Mouse (Mus musculus) gastrocnemius, adult 2 months (tissue): ENCODE measurements around the gene Spin1. TPM values are rescaled to one million over a fixed set of nuclear protein-coding genes. Genes with fewer than 3 reads are reported as not detected.
A peak's percentile ranks its signal among the peaks of the same experiment; 100 is the strongest.
"Not testable (repeated sequence)": the region's sequence is repeated elsewhere in the genome, so short reads cannot be mapped to it uniquely, and the experiment has no call there.

ENCODE experiments used
- DNase-seq: peaks from one replicate; pipeline ENCODE4 v3.0.0; 2022
- H3K27ac ChIP-seq: fragments of 200-600 bp; 2 replicates; pipeline ENCODE4 v1.8.1; 2022; ENCODE audit warnings: mild to moderate bottlenecking
- H3K4me3 ChIP-seq: fragments of 200-600 bp; 2 replicates; pipeline ENCODE4 v1.8.1; 2022; ENCODE audit warnings: mild to moderate bottlenecking, moderate library complexity
- CTCF ChIP-seq: fragments of 200-600 bp; IDR thresholded peaks from 2 replicates; pipeline ENCODE4 v1.8.1; 2022; ENCODE audit warnings: antibody characterized with exemption, mild to moderate bottlenecking, moderate library complexity
- intact Hi-C: fragments of 180-260 bp; cut with DNase I; formaldehyde crosslinking; loops from one replicate; pipeline ENCODE4 v1.15.1; 2025
- total RNA-seq, 2 experiments: library from RNA; stranded (reverse); gene quantifications; 2 replicates each; pipeline ENCODE4 v1.2.3; 2021

The Spin1 gene
- total RNA-seq, 2 experiments from 2014 or later: 15.0 to 16.2 TPM

DNA sequence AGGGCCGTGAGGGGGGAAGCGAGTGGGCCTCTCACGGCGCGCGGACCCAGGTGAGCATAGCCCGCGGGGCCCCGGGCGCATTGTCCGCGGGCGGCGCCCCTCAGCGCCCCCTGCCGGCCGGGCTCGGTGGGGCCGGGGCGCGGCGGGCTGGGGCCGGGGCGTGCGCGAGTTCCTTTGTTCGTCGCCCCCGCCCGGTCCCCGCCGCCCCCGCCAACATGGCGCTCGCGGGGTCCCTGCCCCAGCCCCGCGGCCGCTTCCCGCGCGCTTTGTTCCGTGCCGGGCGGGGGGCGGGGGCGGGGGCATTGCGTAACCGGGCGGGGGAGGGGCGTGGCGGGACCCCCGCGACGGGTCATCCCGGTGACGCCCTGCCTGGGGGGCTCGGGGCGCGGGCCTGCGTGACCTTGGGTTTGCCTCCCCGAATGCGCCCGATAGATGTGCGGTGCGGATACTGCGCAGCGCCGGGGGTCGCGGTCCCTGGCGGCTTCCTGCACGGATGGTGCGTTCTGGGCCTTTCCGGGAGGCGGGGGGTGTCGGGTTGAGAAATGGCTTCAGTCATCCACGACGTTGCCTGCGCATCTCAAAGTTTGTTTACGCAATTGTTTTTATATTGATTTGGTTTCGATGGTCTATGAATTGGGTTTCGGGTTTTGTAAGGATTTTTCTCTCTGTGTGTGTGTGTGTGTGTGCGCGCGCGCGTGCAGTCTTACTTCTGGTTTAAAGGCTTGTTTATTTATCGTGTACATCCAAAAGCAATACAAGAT is 516 bp downstream of the Spin1 start:
- DNase-seq: peak; percentile 56
- intact Hi-C loops: loop anchor here (5.0 kb wide), 1 partner anchor 316 kb away; no protein-coding TSS in a partner anchor
- peak; percentile 66 for TF ChIP-seq CTCF
- H3K4me3 ChIP-seq: peak overlapping the region; percentile 96
- H3K27ac ChIP-seq: peak overlapping the region; percentile 95

DNA sequence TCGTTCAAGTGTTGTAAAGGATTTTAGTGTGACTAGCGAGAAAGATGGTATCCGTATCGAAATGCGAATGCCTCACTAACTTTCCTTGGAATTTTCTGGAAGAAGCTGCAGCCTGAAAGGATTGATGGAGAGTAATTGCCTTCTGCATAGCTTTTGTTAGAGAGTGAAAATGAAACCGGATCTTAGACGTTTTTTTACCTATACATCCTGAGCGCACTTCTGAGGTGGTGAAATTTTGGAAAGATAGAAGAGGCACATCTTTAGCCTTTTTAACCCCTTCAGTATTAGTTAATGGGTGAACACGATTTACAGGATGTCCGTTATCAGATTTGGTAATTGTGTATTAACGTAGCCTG is 1.1 kb downstream of the Spin1 start:
- Histone ChIP-seq H3K27ac (peak overlapping the region; percentile 95), H3K4me3 (peak overlapping the region; percentile 96)
- intact Hi-C loops: loop anchor here (5.0 kb wide), 1 partner anchor 316 kb away; no protein-coding TSS in a partner anchor
- no peak for DNase-seq
- no peak for TF ChIP-seq CTCF

DNA sequence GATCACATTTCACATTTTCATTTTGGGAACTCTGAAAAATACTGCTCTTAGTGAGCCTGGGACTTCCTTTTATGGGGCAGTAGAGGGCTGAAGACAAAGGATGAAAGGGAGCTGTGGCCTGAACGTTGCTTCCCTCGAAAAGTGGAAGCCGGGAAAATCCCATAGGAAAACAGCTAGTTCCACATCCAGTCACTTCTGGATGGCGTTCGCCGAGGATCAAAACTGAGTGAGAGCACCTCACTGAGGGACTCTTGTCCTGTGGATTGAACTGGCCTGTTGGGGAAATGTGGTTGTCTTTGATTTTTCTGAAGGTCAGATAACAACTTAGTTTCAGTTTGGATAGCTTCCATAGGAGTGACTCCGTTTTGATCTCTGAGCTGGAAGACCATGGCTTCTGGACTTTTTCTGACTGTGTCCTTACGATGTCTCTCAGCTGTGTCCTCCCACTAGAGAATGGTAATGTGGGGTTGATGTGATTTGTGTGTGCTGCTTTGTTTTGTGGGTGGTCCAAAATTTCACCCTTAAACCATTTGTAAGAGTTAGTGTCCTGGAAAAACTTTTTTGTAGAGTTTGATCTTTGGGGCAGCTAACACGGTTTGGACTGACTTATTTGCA is 2.5 kb downstream of the Spin1 start:
- no peak for DNase-seq
- H3K4me3 ChIP-seq: peak overlapping the region; percentile 96; the same call in 1 of the 2 replicates
- TF ChIP-seq CTCF: no peak
- intact Hi-C loops: loop anchor here (5.0 kb wide), 1 partner anchor 314 kb away; no protein-coding TSS in a partner anchor
- peak overlapping the region; percentile 9; the same call in 1 of the 2 replicates for H3K27ac ChIP-seq

DNA sequence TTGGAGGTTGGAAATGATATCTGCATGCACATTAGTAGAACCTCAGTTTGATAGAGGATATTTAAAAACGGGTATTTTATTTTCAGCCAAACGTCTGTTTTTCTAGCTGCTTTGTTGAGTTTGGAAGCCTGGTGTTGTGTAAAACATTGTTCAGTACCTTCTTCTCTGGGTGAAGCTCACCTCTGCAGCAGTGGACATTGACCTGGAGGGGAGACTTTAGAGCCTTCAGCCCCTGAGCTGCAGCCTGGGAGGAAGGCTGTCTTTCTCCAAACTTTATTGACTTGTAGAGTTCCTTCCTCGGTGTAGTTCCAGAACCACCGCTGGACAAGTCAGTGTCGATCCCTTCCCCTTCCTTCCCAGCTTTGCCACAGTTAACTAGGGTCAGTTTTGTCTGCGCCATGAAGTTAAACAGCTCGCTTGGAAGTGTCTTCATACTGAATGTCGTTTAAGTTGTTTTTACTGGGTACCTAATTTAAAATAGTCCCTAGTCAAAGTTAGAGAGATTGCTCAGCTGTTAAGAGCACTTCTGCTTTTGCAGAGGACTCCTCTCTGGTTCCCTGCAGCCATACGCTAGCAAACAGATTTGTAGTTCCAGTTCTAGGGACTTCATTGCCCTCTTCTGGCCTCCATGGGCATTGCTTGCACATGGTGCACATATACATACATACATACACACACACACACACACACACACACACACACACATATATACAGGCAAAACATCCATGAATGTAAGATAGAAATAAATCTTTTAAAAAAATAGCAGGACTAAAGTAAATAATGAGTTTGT is 3.4 kb downstream of the Spin1 start:
- no peak for DNase-seq
- H3K4me3 ChIP-seq: no peak overlapping the region
- no peak for TF ChIP-seq CTCF
- H3K27ac ChIP-seq: no peak overlapping the region
- intact Hi-C loops: loop anchor here (5.0 kb wide), 1 partner anchor 313 kb away; no protein-coding TSS in a partner anchor

DNA sequence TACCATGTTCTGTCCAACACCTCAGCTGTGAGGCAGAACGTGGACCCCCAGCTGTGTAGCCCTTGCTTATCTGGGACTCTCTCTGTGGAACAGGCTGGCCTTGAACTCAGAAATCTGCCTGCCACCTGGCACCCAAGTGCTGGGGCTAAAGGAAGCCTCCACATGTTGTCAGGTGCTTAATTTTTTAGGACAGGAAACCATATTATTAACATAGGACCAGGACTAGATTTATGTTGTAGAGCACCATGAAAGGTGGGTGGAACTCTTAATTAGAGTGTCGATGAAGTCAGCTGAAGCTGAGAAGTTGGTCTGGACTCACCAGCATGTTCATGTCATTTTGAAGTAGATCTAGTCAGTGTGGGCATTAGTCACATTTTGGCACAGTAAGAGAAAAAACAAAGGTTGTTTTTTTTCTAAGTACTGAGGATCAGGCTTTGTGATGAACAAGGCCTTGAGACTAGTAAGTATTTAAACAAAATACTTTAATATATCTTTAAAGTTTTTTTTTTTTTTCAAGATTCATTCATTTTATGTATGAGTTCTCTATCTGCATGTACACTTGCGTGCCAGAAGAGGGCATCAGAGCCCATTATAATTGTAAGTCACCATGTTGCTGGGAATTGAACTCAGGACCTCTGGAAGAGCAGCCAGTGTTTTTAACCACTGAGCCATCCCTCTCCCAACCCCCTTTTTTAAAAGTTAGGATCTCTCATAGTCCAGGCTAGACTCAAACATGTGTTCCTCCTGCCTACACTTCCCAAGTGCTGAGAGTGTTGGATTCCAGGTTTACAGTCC is 5.4 kb downstream of the Spin1 start:
- DNase-seq: no peak
- Histone ChIP-seq H3K27ac (no peak overlapping the region), H3K4me3 (no peak overlapping the region)
- peak; percentile 34; the same call in 1 of the 2 replicates for TF ChIP-seq CTCF
- intact Hi-C loops: no loop called here

DNA sequence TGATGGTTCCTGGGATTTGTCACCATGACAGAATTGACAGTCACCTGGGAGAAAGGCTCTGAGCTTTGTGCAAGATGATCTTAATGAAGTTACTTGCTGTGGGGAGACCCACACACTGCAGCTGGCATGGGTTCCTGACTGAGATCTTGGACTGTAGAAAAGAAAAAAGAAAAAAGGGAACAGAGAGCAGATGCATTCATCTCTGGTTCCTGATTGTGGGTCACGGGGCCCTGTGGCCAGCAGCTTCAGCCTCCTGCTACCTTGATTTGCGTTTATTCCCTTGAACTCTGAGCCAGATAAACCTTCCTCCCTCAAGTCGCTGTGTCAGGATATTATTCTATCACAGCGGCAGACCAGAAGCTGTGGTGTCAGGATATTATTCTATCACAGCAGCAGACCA is 6.1 kb downstream of the Spin1 start:
- H3K27ac ChIP-seq: no peak overlapping the region
- no peak for TF ChIP-seq CTCF
- no peak overlapping the region for H3K4me3 ChIP-seq
- intact Hi-C loops: no loop called here
- no peak for DNase-seq

DNA sequence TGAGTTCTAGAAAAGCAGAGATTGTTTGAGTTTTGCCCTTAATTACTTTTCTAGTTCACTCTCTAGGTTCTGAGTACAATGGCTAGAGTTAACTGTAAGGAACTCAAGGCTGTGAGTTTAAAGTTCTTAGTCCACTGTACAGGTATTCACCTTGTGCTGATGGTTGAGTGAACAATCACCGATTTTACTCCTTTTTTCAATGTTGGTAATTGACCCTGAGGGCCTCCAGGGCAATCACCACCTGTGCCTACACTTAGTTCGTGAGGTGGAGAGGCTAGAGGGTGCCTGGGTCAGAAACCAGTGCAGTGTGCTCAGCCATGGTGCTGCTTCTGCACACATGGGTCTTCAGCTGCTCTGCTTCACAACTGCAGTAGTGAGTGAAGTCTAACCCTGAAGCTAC is 8.8 kb downstream of the Spin1 start:
- intact Hi-C loops: no loop called here
- H3K4me3 ChIP-seq: no peak overlapping the region
- TF ChIP-seq CTCF: no peak
- no peak for DNase-seq
- H3K27ac ChIP-seq: no peak overlapping the region

DNA sequence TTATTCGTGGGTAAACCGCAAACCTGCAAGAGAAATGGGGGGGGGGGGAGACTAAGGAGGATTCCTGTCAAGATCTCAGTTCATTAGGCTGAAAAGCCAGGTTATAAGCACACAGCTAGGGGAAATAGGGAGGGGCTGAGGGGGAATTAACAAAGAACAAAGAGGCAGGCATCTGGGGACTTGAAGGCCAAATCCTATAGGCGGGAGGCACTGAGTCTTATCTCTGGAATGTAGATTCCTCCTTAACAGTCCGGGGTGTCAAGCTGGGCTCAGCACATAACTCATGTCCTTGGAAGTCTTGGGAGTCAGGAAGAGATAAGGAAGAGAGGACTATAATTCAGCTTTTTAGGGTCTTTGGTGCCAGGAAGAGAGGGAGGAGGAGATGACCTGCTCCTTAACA is 13.7 kb downstream of the Spin1 start:
- H3K4me3 ChIP-seq, H3K27ac ChIP-seq, intact Hi-C loops, DNase-seq: not testable (repeated sequence)

DNA sequence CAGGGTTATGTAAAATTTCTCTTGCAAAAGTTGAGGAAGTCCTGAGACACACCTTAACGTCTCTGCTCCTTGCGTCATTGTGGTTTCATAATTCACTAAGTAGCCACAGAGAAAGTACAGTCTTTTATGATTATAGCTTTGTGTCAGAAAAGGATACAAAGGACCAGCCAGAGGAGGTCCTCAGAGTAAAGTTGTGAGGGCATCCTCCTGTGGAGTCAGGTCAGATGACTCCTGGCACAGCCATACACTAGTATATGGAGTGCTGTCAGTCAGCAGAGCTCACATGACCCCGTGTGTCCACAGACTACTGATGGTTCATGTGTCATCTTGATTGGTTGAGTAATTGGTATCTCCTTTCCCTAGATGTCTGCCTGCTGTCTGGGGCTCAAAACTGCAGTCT is 15.1 kb downstream of the Spin1 start:
- H3K4me3 ChIP-seq: no peak overlapping the region
- intact Hi-C loops: no loop called here
- TF ChIP-seq CTCF: no peak
- H3K27ac ChIP-seq: no peak overlapping the region
- DNase-seq: no peak

DNA sequence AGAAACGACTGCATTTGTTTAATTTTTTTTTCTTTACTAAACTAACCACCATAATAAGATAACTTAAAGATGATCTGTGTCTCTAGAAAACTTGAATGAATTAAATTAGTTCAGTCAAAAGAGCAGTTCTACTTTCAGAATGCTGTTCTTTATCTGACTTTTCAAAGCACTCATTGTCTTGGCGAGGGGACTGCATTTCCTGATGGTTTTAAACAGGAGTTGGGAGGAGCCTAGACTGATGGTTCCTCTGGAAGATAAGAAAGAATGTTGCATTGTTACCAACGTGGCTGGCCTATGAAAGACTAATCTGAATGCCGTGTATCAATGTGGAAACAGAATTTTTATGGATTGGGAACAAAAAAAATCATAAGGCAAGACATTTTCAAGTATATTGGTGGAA is 20.1 kb downstream of the Spin1 start:
- Histone ChIP-seq H3K27ac (no peak overlapping the region), H3K4me3 (no peak overlapping the region)
- no peak for DNase-seq
- no peak for TF ChIP-seq CTCF
- intact Hi-C loops: no loop called here

DNA sequence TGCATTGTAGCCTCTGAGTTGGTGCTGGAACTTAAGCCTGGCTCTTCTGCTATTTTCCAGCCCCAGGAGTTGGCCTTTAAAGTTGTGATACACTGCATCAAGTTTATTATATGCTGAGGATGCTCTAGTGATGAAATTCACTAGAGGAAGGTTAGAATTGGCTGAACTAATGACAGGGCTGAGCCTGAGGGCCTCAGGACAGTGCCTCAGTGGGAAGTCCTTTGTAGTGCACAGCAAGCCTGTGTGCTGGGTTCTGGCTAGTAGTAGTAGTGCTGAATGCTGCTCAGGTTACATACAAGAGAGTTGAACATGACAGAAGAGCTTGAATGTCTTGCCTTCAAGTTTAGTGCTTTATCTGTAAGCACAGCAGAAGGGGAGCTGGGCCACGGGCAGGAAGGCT is 21.3 kb downstream of the Spin1 start:
- no peak for DNase-seq
- intact Hi-C loops: no loop called here
- H3K4me3 ChIP-seq: no peak overlapping the region
- no peak overlapping the region for H3K27ac ChIP-seq
- no peak for TF ChIP-seq CTCF

DNA sequence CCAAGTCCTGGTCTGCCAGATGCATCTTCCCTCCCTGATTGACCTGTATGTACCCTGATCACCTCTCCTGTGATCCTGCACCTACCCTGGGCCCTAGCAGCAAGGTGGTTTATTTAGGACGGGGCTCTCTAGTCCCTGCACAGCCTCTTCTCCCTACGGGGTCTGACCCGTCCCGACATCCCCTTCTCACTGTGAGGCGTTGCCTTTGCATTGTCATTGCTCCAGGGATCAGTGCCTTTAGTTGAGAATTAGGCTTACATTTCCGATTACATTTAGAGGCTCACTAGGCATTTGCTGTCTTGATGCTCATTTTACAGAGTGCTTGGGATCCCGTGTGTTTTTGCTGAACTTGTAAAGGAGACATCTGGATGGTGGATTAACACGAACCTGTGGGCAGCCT is 22.1 kb downstream of the Spin1 start:
- no peak for DNase-seq
- intact Hi-C loops: no loop called here
- Histone ChIP-seq H3K4me3 (no peak overlapping the region), H3K27ac (no peak overlapping the region)
- TF ChIP-seq CTCF: no peak

DNA sequence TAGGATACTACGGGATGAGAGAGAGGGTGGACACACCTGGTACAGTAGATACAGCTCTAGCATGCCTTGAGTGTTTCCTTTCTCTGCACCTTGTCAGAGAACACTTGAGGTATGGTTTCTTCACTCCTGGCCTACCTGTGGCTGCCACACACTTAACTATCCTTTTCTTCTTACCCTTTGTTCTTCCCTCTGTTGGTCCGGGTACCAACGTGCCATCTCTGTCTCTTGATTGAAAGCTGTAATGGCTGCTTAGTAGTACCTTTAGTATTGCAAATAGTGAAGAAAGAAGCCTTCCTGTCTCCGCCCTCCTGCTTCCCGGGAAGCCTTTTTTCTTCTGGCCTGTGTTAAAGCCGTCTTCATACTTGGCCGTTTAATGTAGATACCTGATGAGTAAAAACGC is 24.7 kb downstream of the Spin1 start:
- TF ChIP-seq CTCF: no peak
- intact Hi-C loops: no loop called here
- H3K4me3 ChIP-seq: no peak overlapping the region
- DNase-seq: no peak
- H3K27ac ChIP-seq: no peak overlapping the region
